Comparison of ENCODE assay signal across 17 mouse cellular contexts in the genomic region with DNA sequence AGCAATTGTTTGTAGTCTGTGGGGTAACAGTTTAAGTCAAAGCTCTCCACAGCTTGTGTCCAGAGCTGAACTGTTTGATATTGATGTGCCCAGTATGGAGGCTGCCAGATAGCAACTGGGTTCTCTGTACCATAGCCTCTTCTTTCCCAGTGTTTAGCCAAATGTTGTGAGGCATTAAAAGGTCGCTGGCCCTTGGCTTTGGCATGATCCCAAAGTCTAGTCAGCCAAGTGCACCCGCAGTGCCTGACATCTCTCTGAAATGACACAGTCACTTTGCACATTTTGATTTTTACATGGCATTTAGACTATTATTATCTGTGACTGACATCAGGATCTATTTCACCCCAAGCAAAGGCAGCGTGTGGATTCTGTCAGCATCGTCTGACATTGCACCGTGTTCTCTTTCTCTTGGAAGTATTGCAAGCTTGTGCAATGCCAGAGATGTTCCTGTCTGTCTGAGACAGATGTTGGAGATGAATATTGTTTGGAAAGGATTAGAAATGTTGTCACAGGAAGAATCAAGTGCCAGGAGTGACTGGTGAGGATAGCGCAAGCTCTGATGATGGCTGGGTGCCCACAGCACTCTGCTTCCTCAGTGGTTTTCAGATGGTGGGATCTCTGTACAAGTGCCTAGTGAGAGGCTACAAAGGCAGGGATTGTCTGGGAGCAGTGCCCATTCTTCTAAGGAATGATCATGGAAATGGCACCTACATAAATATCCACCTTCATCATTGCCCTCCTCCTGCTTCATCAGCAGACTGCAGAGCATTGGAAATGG.
A peak's percentile ranks its signal among the peaks of the same experiment; 100 is the strongest.
DNase-seq lines count a peak whose midpoint lies in the region.
"Had no signal": no experiment of that assay in that cellular context is flagged by ENCODE, and none has a peak within 500 bp of the region (broad histone marks: within the 10 kb centered on the region; RNA-seq: fewer than 3 reads in every experiment).

No protein-coding gene starts in this region.

- H3K36me3 ChIP-seq in embryonic facial prominence, embryonic 10.5 days (replicated peaks): no peaks in the 10 kb centered on the region
- H3K36me3 ChIP-seq: heart, embryonic 12.5 days; midbrain, embryonic 12.5 days; stomach, embryonic 15.5 days had no signal

- H3K27me3 ChIP-seq in embryonic facial prominence, embryonic 10.5 days (replicated peaks; ENCODE audit: low read depth, poor library complexity, severe bottlenecking): no peaks in the 10 kb centered on the region
- H3K27me3 ChIP-seq: heart, embryonic 12.5 days; midbrain, embryonic 12.5 days; stomach, embryonic 15.5 days had no signal

- DNase-seq in layer of hippocampus, adult 11-12 months (ENCODE audit: low spot score): peak; percentile 5
- no peak for DNase-seq in layer of hippocampus, adult 9-10 months (ENCODE audit: low spot score)
- peak; percentile 21 for DNase-seq in adrenal gland, postnatal 14 days
- peak; percentile 42 for DNase-seq in fat pad, adult 2 months (ENCODE audit: extremely low read depth, low read depth, low spot score)
- DNase-seq in left cerebral cortex, postnatal 36 days (ENCODE audit: low spot score in 2 of 2): peak; percentile 12 to 18
- no peak for DNase-seq in urinary bladder, postnatal 4 days (ENCODE audit: low spot score in 2 of 2)
- DNase-seq in kidney, postnatal 10 days: no peak
- DNase-seq in embryonic facial prominence, embryonic 10.5 days (ENCODE audit: low spot score): no peak
- DNase-seq: cerebellum, adult 8-10 months; embryo, embryonic 11 days; gastrocnemius, postnatal 14 days; heart, postnatal 36 days; kidney, adult 2 months; lung, postnatal 4 days had no signal

- 0 out of 2 replicates have a peak, but pooled peaks cover 2% of the 10 kb centered on the region for H3K9me3 ChIP-seq in embryonic facial prominence, embryonic 10.5 days
- H3K9me3 ChIP-seq: stomach, embryonic 15.5 days had no signal

- H3K27ac ChIP-seq in embryonic facial prominence, embryonic 10.5 days (replicated peaks): no peak overlapping the region
- H3K27ac ChIP-seq: midbrain, embryonic 12.5 days; stomach, embryonic 15.5 days had no signal

- 91% methylated on average over 6 of the region's 6 CpGs for WGBS in embryonic facial prominence, embryonic 10.5 days

- no peaks in the 10 kb centered on the region for H3K4me1 ChIP-seq in embryonic facial prominence, embryonic 10.5 days
- H3K4me1 ChIP-seq: heart, embryonic 12.5 days; midbrain, embryonic 12.5 days; stomach, embryonic 15.5 days had no signal

- no peak overlapping the region for H3K4me3 ChIP-seq in embryonic facial prominence, embryonic 10.5 days
- H3K4me3 ChIP-seq: heart, embryonic 12.5 days; midbrain, embryonic 12.5 days; stomach, embryonic 15.5 days had no signal

- intact Hi-C loops in left cerebral cortex, postnatal 36 days (cut with DNase I): no loop called here

Comparison
In these comparisons a context has a peak if more than half of its experiments do, and no peak if none do; other contexts are left out.
1. DNase-seq: peak in layer of hippocampus, adult 11-12 months (single experiment), adrenal gland, postnatal 14 days (single experiment), fat pad, adult 2 months (single experiment) and left cerebral cortex, postnatal 36 days (2 of 2); none in layer of hippocampus, adult 9-10 months (single experiment), urinary bladder, postnatal 4 days (0 of 2), kidney, postnatal 10 days (single experiment) and embryonic facial prominence, embryonic 10.5 days (single experiment).